Mouse (Mus musculus) midbrain, embryonic 15.5 days (tissue): ENCODE data around the gene Laptm5. TPM values are rescaled to one million over a fixed set of nuclear protein-coding genes. Genes with fewer than 3 reads are reported as not detected.

Experiments used
- ATAC-seq: fragments of 200-750 bp; cut with Nextera tagmentation; replicated peaks from 2 replicates; pipeline ENCODE4 v1.8.0; 2017; ENCODE audit warnings: moderate TSS enrichment
- H3K27ac ChIP-seq: fragments of 300-500 bp; sonication (generic); 2 replicates; pipeline ENCODE4 v1.5.1; 2015; ENCODE audit warnings: mild to moderate bottlenecking, inconsistent platforms
- H3K27me3 ChIP-seq: fragments of 300-500 bp; sonication (generic); replicated peaks from 2 replicates; pipeline ENCODE4 v1.6.1; 2015; ENCODE audit warnings: inconsistent platforms
- H3K36me3 ChIP-seq: fragments of 300-500 bp; sonication (generic); replicated peaks from 2 replicates; pipeline ENCODE4 v1.6.1; 2015; ENCODE audit warnings: inconsistent platforms
- H3K4me1 ChIP-seq: fragments of 300-500 bp; sonication (generic); 2 replicates; pipeline ENCODE4 v1.6.1; 2015; ENCODE audit warnings: inconsistent platforms
- H3K4me2 ChIP-seq: fragments of 300-500 bp; sonication (generic); 2 replicates; pipeline ENCODE4 v1.6.1; 2015; ENCODE audit warnings: inconsistent platforms, mild to moderate bottlenecking, moderate library complexity
- H3K4me3 ChIP-seq: fragments of 300-500 bp; sonication (generic); 2 replicates; pipeline ENCODE4 v1.5.1; 2015; ENCODE audit warnings: mild to moderate bottlenecking, inconsistent platforms
- H3K9ac ChIP-seq: fragments of 300-500 bp; sonication (generic); 2 replicates; pipeline ENCODE4 v1.6.1; 2015; ENCODE audit warnings: mild to moderate bottlenecking, inconsistent platforms
- H3K9me3 ChIP-seq: fragments of 300-500 bp; sonication (generic); 2 replicates; pipeline ENCODE4 v1.6.1; 2016; ENCODE audit warnings: inconsistent platforms
- WGBS: fragments of 180-500 bp; shearing (Covaris S2); methylation state at CpG from one replicate; pipeline ENCODE4 v1.1.7; 2015; ENCODE audit warnings: mixed read lengths; 5-methylcytosine and 5-hydroxymethylcytosine counted together
- polyA plus RNA-seq: library from polyadenylated mRNA; unstranded; fragments of >200 nt; fragmentation: Nextera tagmentation; extraction: Ambion mirVana; gene quantifications from 2 replicates; pipeline ENCODE4 v1.2.1, GENCODE M21; 2015

The Laptm5 gene
- polyA plus RNA-seq, 1 experiment from 2014 or later, result 28.4 TPM

DNA sequence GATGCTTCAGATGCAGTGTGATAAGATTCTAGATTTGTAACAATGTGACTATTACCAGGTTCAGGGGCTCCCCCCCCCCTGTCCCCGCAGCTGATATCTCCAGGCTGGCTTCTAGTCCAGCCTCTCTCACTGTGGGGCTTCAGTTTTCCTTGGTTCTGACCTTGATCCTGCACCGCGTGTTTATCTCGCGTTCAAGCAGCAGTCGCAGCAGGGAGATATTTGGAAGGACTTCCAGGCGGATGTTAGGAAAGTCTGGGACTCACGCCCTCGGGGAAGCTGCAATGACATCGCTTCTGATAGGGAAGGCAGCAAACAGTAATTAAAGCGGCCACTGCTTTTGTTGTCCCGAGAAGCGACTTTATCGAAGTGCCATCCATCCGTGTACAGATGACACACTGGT is 30.2 kb upstream of the Laptm5 start:
- H3K27ac ChIP-seq, result no peak overlapping the region
- H3K9me3 ChIP-seq, result no peaks in the 10 kb centered on the region
- no peaks in the 10 kb centered on the region for H3K36me3 ChIP-seq
- H3K4me3 ChIP-seq, result no peak overlapping the region
- H3K9ac ChIP-seq, result no peak overlapping the region
- 66% methylated on average over 15 of the region's 15 CpGs for WGBS
- no peak overlapping the region for H3K4me2 ChIP-seq
- no peak for ATAC-seq
- H3K27me3 ChIP-seq, result no peaks in the 10 kb centered on the region
- H3K4me1 ChIP-seq, result peaks cover 20% of the 10 kb centered on the region

DNA sequence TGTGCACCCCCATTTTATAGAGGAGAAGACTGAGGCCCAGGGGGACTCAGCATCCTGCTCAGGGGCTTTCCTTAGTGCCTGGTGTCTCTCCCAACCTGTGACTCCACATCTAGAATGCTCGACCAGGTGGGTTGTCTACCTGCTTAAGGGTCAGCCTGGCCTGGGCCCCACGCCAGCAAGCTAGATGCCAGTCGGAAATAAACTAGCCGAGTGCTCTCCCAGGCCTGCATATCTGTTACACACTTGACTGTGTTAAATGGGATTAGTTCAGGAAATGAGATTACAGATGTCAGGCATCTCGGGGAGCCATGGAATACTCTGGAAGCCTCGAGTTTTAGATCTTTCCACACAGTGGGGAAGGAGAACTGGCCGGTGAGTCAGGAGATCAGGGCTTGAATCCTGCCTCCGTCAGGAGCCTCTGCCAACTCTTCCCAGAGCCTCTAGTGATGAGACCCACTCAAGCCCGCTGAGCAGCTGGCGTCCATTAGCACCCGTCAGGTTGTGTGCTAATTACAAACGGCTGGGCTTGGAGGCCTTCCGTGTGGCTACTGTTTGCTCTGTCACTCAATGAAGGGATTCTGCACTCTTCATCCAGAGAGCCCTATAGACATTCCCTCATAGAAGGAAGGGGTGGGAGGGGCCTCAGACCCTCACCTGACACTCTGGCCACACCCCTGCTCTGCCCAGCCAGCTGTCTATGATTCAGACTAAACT is 28.9 kb upstream of the Laptm5 start:
- Histone ChIP-seq H3K9me3 (no peaks in the 10 kb centered on the region), H3K4me2 (no peak overlapping the region), H3K27ac (0 out of 2 replicates have a peak overlapping the region, but pooled peaks have one; percentile 3), H3K4me1 (peaks cover 9% of the 10 kb centered on the region; the same call in 1 of the 2 replicates), H3K4me3 (no peak overlapping the region), H3K36me3 (no peaks in the 10 kb centered on the region), H3K27me3 (no peaks in the 10 kb centered on the region), H3K9ac (no peak overlapping the region)
- WGBS, result 28% methylated on average over 13 of the region's 13 CpGs
- no peak for ATAC-seq

DNA sequence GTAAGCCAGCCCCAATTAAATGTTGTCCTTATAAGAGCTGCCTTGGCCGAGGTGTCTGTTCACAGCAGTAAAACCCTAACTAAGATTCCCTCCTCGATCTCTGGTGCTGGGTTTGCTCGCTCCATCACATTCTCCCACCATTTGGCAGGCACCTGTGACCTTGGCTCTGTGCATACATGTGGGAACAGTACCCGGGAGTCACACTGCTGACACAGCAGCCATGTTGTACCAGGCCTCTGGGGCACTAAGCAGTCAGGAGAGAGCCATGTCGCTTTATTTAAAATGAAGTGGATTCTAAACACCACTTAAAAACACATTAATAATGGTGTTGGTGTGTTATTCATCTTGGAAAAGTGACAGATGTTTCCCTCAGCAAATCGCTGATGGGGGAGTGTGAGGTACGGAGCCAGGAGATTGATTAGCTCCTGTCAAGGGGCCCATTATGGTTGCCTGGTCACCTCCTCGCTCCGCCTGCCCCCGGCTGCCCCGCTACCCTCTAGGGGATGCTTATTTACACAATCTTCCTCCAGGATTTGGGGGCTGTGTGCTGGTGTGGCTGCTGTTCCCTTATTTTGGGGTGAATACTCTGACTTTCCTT is 25.7 kb upstream of the Laptm5 start:
- H3K4me2 ChIP-seq, result no peak overlapping the region
- H3K9ac ChIP-seq, result no peak overlapping the region
- no peak overlapping the region for H3K4me3 ChIP-seq
- peaks cover 9% of the 10 kb centered on the region; the same call in 1 of the 2 replicates for H3K4me1 ChIP-seq
- H3K27me3 ChIP-seq, result 0 out of 2 replicates have a peak, but pooled peaks cover 2% of the 10 kb centered on the region
- no peaks in the 10 kb centered on the region for H3K36me3 ChIP-seq
- no peak for ATAC-seq
- H3K9me3 ChIP-seq, result no peaks in the 10 kb centered on the region
- no peak overlapping the region for H3K27ac ChIP-seq
- 58% methylated on average over 11 of the region's 11 CpGs for WGBS

DNA sequence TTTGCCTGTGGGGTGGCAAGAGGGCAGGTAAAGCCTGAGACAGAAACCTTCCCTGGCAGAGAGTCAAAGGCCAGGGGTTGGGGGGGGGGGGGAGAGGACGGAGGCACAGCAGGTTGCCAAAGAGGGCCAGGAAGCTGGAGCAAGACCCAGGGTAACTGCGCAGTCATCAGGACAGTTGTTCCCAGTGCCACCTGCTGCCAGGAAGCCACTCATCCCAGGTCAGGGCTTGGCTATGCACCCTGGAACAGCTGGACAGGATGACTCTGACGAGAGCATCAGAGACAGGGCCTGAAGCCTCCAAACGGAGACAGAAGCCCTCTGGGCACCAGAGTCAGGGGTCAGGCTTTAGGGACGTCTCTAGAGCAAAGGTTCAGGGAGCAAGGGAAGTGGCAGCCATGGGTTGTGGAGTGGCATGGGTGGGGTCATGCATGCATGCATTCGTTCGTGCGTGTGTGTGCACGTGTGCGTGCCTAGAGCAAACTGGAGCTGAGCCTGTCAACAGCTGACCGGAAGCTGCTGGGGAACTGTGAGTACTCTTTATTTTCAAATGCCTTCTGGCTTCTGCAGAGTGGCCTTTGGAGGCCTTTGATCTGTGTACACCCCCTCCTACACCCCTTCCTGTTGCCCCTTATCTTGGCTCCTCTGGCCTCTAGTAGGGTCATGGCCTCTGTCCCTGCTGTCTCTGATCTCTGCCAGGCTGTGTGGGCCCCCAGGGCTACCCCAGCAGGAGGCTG is 23.0 kb upstream of the Laptm5 start:
- no peak overlapping the region for H3K4me3 ChIP-seq
- H3K4me1 ChIP-seq, result peaks cover under 1% of the 10 kb centered on the region; the same call in 1 of the 2 replicates
- H3K27me3 ChIP-seq, result 0 out of 2 replicates have a peak, but pooled peaks cover 2% of the 10 kb centered on the region
- ATAC-seq, result no peak
- no peak overlapping the region for H3K27ac ChIP-seq
- no peaks in the 10 kb centered on the region for H3K36me3 ChIP-seq
- no peak overlapping the region for H3K4me2 ChIP-seq
- H3K9ac ChIP-seq, result no peak overlapping the region
- H3K9me3 ChIP-seq, result no peaks in the 10 kb centered on the region
- 52% methylated on average over 11 of the region's 11 CpGs for WGBS

DNA sequence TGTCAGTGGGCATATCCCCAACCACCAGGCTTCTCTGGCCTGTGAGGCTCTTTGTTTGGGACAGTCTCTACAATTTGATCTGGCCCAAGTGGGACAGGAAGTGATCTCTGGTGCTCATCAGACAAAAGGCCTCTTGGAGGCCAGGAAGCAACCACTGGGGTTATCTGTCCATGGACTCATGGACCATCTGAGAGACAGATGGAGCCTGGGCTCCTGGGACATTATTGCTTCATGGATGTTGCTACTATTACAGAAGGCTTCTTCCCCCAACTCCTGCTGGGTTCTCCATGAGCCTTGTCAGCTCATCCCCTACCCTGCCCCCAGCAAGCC is 22.4 kb upstream of the Laptm5 start:
- Histone ChIP-seq H3K4me2 (no peak overlapping the region), H3K36me3 (no peaks in the 10 kb centered on the region), H3K27ac (no peak overlapping the region), H3K4me1 (no peaks in the 10 kb centered on the region; the same call in 1 of the 2 replicates), H3K9me3 (no peaks in the 10 kb centered on the region), H3K9ac (no peak overlapping the region), H3K27me3 (0 out of 2 replicates have a peak, but pooled peaks cover 2% of the 10 kb centered on the region), H3K4me3 (no peak overlapping the region)
- ATAC-seq, result no peak

DNA sequence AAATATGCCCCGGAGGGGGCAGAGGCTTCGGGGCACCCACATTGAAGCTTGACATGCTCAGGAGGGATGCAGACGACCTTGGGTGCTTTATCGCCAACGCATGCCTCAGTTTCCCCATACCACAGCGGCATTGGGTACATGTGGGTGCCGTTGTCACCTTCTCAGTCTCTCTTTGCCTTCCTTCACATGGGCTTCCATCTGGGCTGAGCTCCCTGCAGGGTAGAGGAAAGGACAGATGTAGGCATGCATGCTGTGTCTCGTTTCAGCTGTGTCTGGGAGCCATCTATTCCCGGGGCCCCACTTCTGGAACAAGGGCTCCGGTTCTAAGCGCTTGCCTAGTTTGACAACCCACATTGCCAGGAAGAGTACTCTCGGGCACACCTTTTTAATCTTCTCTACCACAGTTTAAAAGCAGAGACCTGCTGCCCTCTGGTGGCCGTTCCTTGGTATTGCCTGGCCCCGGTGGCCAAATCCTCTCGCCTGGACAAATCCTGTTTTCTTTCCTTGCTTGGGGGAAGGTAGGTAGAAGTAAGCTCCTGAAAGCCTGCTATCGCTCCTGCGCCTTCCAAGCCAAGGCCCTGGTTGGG is 20.8 kb upstream of the Laptm5 start:
- Histone ChIP-seq H3K4me2 (no peak overlapping the region), H3K27ac (no peak overlapping the region), H3K36me3 (no peaks in the 10 kb centered on the region), H3K4me1 (no peaks in the 10 kb centered on the region; the same call in 1 of the 2 replicates), H3K4me3 (no peak overlapping the region), H3K9me3 (no peaks in the 10 kb centered on the region), H3K27me3 (0 out of 2 replicates have a peak, but pooled peaks cover 2% of the 10 kb centered on the region), H3K9ac (no peak overlapping the region)
- no peak for ATAC-seq
- WGBS, result 41% methylated on average over 17 of the region's 17 CpGs

DNA sequence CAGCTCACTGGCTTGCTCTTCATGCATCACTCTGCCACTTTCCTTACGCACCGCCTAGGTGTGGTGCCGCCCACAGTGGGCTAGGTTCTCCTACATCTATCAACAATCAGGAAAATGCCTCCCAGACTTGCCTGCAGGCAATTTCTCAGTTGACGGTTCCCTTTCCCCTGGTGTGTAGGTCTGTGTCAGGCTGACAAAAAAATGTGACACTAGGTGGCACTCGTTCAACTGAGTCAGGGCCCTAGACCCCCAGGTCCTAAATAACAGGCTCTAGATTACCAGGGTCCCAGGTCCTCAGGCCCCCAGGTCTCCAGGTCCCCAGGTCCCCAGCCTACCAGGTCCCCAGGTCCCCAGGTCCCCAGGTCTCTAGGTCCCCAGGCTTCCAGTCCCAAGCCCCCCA is 19.2 kb upstream of the Laptm5 start:
- 71% methylated on average over 5 of the region's 5 CpGs for WGBS
- no peak overlapping the region for H3K4me3 ChIP-seq
- no peaks in the 10 kb centered on the region for H3K36me3 ChIP-seq
- H3K27me3 ChIP-seq, result 0 out of 2 replicates have a peak, but pooled peaks cover 2% of the 10 kb centered on the region
- H3K4me1 ChIP-seq, result no peaks in the 10 kb centered on the region
- H3K9me3 ChIP-seq, result no peaks in the 10 kb centered on the region
- H3K9ac ChIP-seq, result no peak overlapping the region
- ATAC-seq, result no peak
- no peak overlapping the region for H3K4me2 ChIP-seq
- no peak overlapping the region for H3K27ac ChIP-seq

DNA sequence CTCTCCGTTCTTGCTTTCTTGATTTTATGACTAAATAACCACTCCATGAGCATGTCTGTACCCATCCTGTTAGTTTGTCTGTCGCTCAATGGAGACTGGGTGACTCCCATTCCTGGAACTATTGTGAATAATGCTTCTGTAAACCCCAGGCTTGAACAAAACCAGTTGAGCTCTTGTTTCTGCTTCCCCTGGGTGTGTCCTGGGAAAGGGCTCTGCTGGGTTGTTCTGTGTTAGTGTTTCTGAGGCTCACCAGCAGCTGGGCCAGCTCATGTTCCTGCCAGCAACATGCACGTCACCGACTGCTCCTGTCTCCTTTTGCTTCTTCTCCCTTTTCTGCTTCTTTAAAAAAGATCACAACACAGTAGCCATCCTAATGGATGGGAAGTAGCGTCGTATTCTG is 17.2 kb upstream of the Laptm5 start:
- Histone ChIP-seq H3K27ac (no peak overlapping the region), H3K9me3 (no peaks in the 10 kb centered on the region), H3K4me3 (no peak overlapping the region), H3K36me3 (no peaks in the 10 kb centered on the region), H3K4me2 (no peak overlapping the region), H3K27me3 (0 out of 2 replicates have a peak, but pooled peaks cover 2% of the 10 kb centered on the region), H3K4me1 (no peaks in the 10 kb centered on the region), H3K9ac (no peak overlapping the region)
- ATAC-seq, result no peak
- WGBS, result 91% methylated on average over 6 of the region's 6 CpGs

DNA sequence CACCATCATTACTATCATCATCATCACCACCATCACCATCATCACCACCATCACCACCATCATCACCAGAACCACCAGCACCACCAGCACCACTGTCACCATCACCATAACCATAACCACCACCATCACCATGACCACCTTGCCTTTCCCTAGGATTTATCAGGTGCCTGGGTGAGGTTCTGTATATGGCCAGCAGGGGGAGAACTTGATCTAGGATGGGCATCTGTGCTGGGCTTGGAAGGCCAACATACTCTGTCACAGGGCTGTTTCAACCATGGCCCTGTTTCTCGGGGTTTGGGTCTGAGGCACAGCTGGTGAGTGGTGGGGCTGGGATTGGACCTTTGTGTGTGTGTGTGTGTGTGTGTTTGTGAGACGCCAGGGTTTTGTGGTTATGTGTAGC is 16.6 kb upstream of the Laptm5 start:
- ATAC-seq, result no peak
- WGBS, result 82% methylated on average over 2 of the region's 2 CpGs

DNA sequence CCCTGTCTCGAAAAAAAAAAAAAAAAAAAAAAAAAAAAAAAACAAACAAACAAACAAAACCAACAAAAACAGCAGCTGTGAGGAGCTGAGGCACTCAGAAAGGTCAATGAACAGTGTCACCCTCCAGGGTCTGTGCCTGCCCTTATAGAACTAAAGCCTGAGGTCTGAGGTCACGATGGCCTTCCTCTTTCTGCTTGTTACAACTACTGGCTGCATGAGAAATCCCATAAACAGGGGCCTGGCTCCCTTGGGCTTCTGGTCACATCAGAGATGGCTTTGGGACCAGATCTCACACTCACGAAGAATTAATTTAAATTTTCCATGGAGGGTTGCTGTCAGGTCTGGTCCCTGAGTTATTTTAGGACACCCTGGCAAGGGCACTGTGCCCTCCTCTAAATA is 13.5 kb upstream of the Laptm5 start:
- no peak for ATAC-seq
- WGBS, result 86% methylated on average over 2 of the region's 3 CpGs

More for the DNA sequence above, 16.6 kb upstream of the Laptm5 start:
- no peak overlapping the region for H3K4me2 ChIP-seq
- H3K27me3 ChIP-seq, result 0 out of 2 replicates have a peak, but pooled peaks cover 2% of the 10 kb centered on the region
- H3K4me3 ChIP-seq, result no peak overlapping the region
- no peaks in the 10 kb centered on the region for H3K36me3 ChIP-seq
- no peaks in the 10 kb centered on the region for H3K4me1 ChIP-seq
- no peak overlapping the region for H3K9ac ChIP-seq
- no peaks in the 10 kb centered on the region for H3K9me3 ChIP-seq
- H3K27ac ChIP-seq, result no peak overlapping the region

DNA sequence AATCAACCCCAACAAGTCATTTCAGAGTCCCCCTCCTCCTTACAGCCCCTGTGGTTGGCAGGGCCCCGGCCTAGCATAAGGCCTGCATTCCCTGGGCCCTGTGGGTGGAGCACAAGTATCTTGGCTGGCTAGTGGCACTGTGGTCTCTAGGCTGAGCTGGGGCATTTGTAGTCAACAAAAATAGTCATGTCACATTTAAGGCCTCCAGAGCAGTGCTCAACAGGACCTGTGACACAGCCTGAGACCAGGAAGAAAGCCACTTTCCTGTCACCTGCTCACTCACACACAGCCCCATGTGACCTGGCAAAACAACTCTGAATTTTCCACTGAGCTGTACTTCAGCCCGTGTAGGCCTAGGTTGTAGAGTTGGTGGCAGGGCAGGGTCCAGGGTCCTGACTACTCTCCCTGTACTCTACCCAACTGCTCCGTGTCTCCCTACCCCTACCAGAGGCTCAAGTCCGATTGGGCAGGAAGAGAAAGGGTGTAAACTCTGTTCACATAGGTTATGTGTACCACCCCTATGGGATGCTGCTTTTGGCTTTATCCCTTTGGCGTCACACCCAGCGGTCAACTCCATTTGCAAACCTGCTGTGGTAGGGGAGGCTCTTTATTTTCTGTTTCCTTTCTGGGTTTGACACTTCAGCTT is 13.0 kb upstream of the Laptm5 start:
- Histone ChIP-seq H3K27me3 (no peaks in the 10 kb centered on the region), H3K9me3 (no peaks in the 10 kb centered on the region), H3K4me1 (no peaks in the 10 kb centered on the region), H3K4me3 (no peak overlapping the region), H3K36me3 (no peaks in the 10 kb centered on the region), H3K9ac (no peak overlapping the region), H3K4me2 (no peak overlapping the region), H3K27ac (no peak overlapping the region)
- ATAC-seq, result no peak
- WGBS, result 81% methylated on average over 6 of the region's 6 CpGs

More for the DNA sequence above, 13.5 kb upstream of the Laptm5 start:
- no peaks in the 10 kb centered on the region for H3K4me1 ChIP-seq
- no peak overlapping the region for H3K4me3 ChIP-seq
- H3K4me2 ChIP-seq, result no peak overlapping the region
- no peak overlapping the region for H3K9ac ChIP-seq
- H3K36me3 ChIP-seq, result no peaks in the 10 kb centered on the region
- no peaks in the 10 kb centered on the region for H3K9me3 ChIP-seq
- H3K27me3 ChIP-seq, result no peaks in the 10 kb centered on the region
- no peak overlapping the region for H3K27ac ChIP-seq

DNA sequence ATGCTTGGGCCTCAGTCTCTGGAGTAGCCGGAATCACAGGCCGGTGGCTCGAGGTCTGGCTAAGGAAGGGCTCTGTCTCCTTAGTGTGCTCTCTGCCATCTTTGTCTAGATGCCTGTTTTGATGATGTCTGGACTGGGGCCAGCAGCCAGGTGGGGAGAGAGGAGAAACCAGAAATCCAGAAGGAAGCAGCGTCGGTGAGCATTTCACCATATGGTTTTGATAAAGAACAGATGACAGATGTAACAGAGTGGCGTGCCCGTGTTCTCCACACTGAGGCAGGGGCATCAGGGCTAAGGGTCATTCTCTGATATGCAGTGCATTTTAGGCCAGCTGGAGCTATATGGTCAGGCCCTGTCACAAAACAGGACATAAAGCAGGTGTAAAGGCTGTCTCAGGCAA is 12.2 kb upstream of the Laptm5 start:
- 87% methylated on average over 7 of the region's 7 CpGs for WGBS
- Histone ChIP-seq H3K36me3 (no peaks in the 10 kb centered on the region), H3K4me1 (no peaks in the 10 kb centered on the region), H3K9me3 (no peaks in the 10 kb centered on the region), H3K4me2 (no peak overlapping the region), H3K4me3 (no peak overlapping the region), H3K9ac (no peak overlapping the region), H3K27me3 (no peaks in the 10 kb centered on the region), H3K27ac (no peak overlapping the region)
- ATAC-seq, result no peak
